Mouse (Mus musculus): ENCODE data around the gene Gng5.

The Gng5 gene

GRCm38 (mm10) chr3:146540521-146541273 lies 41.1 kb downstream of the Gng5 start:
- DNase-seq (ENCODE audit: low read depth, low spot score) = no peak

GRCm38 (mm10) chr3:146543632-146544031 lies 44.0 kb downstream of the Gng5 start:
- DNase-seq (ENCODE audit: low read depth, low spot score) = no peak

- DNase-seq (ENCODE audit: low read depth, low spot score) = no peak
Measured at GRCm38 (mm10) chr3:146554816-146555215, 55.2 kb downstream of the Gng5 start.

Data from retina, postnatal 7 days (tissue).